Mouse (Mus musculus): ENCODE results near the gene Gys1. TPM values are rescaled to one million over a fixed set of nuclear protein-coding genes. Genes with fewer than 3 reads are reported as not detected.

The Gys1 gene
- total RNA-seq, 2 experiments from 2014 or later = 18.2 to 19.2 TPM

DNA sequence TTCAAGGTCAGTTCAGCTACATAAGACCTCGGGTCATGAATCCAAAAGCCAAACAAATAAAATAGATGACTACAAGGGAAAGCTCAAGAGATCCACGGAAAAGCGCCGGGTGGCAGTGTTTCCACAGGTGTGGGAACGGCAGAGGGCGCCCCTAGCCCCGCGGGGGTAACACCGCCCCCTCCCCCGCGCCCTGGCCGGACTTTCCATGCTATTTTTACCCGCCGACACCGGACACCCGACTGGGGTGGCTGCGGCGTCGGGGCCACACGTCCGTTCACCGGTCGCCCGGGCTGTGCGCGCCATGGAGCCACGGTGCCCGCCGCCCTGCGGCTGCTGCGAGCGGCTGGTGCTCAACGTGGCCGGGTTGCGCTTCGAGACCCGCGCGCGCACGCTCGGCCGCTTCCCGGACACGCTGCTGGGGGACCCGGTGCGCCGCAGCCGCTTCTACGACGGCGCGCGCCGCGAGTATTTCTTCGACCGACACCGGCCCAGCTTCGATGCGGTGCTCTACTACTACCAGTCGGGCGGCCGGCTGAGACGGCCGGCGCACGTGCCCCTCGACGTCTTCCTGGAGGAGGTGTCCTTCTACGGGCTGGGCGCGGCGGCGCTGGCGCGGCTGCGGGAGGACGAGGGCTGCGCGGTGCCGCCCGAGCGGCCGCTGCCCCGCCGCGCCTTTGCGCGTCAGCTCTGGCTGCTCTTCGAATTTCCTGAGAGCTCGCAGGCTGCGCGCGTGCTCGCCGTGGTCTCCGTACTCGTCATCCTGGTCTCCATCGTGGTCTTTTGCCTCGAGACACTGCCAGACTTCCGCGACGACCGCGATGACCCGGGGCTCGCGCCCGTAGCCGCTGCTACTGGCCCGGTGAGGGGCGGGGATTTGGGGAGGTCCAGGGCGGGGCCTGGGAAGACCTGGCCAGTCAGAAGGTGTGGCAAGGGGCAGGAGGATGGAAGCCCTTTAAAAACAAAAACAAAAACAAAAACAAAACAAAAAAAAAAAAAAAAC is 28.2 kb upstream of the Gys1 start:
- Histone ChIP-seq H3K4me3 (no peak overlapping the region), H3K27ac (no peak overlapping the region)
- TF ChIP-seq CTCF (IDR thresholded peaks at IDR 0.05) = peak; percentile 12
- intact Hi-C loops (cut with DNase I) = no loop called here
- no peak for DNase-seq (ENCODE audit: extremely low spot score in 1 of 2, low spot score in 2 of 2)

DNA sequence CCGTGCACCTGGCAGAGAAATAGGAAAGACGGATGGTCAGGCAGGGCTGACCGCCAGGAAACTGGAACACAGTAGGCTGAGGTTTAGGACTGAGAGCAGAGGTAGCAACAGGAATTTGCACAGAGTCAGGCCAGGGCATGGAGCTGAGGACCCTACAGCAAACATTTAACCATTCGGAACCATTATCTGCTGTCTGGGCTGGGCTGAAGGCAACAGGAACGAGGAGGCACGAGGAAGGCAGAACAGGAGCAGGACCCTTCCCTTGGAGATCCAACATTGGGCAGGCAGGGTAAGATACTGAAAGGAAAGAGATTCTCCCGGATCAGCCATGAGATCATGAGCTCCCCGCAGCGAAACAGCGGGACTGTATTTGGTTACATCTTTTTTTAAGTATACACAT is 26.8 kb upstream of the Gys1 start:
- Histone ChIP-seq H3K27ac (no peak overlapping the region), H3K4me3 (no peak overlapping the region)
- intact Hi-C loops (cut with DNase I) = no loop called here
- TF ChIP-seq CTCF (IDR thresholded peaks at IDR 0.05) = no peak
- DNase-seq (ENCODE audit: extremely low spot score in 1 of 2, low spot score in 2 of 2) = no peak

DNA sequence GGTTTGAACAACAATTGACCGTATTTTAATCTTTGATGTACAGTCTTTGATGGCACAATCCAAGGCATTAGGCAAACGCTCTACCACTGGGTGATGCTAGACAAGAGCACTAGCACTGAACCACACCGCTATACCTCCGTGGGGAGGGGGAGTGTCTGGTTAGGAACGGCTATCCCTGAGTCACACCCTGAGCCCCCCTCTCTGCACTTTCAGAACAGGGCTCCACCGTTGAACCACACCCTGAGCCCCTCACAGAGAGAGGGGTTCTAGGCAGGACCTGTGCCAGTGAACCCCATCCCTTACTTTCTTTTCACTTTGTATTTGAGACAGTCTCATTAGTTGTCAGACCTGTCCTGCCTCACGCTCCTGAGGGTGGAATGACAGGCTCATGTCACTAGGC is 26.3 kb upstream of the Gys1 start:
- DNase-seq (ENCODE audit: extremely low spot score in 1 of 2, low spot score in 2 of 2) = no peak
- intact Hi-C loops (cut with DNase I) = no loop called here
- Histone ChIP-seq H3K27ac (no peak overlapping the region), H3K4me3 (no peak overlapping the region)
- TF ChIP-seq CTCF (IDR thresholded peaks at IDR 0.05) = no peak

DNA sequence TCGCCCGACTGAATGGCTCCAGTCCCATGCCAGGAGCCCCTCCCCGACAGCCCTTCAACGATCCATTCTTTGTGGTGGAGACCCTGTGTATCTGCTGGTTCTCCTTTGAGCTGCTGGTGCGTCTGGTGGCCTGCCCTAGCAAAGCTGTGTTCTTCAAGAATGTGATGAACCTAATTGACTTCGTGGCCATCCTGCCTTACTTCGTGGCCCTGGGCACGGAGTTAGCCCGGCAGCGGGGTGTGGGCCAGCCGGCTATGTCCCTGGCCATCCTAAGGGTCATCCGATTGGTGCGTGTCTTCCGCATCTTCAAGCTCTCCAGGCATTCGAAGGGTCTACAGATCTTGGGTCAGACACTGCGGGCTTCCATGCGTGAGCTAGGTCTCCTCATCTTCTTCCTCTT is 25.7 kb upstream of the Gys1 start:
- DNase-seq (ENCODE audit: extremely low spot score in 1 of 2, low spot score in 2 of 2) = no peak
- H3K27ac ChIP-seq = no peak overlapping the region
- no peak overlapping the region for H3K4me3 ChIP-seq
- intact Hi-C loops (cut with DNase I) = no loop called here
- no peak for TF ChIP-seq CTCF (IDR thresholded peaks at IDR 0.05)

DNA sequence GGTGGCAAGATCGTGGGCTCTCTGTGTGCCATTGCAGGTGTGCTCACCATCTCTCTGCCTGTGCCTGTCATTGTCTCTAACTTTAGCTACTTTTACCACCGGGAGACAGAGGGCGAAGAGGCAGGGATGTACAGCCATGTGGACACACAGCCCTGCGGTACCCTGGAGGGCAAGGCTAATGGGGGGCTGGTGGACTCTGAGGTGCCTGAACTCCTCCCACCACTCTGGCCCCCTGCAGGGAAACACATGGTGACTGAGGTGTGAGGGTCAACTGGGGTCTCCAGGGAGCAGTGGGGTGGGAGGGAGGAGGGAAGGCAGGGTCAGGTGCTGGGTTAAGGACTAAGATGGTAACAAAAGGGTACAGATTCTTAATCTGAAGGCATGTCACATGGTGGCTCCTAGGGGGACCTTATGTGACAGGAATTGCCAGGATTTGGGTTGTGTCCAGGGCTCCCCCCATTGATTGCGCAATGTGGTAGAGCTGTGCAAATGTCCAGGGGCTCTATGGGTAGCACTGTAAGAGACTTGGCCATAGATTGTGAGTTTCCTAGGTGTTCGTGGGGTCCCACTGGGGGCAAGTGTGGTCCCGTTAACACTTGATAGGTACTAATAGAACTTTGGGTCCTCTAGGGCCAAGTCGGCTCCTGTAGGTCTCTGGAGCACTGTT is 25.0 kb upstream of the Gys1 start:
- no peak for TF ChIP-seq CTCF (IDR thresholded peaks at IDR 0.05)
- intact Hi-C loops (cut with DNase I) = no loop called here
- no peak for DNase-seq (ENCODE audit: extremely low spot score in 1 of 2, low spot score in 2 of 2)
- H3K27ac ChIP-seq = no peak overlapping the region
- no peak overlapping the region for H3K4me3 ChIP-seq

DNA sequence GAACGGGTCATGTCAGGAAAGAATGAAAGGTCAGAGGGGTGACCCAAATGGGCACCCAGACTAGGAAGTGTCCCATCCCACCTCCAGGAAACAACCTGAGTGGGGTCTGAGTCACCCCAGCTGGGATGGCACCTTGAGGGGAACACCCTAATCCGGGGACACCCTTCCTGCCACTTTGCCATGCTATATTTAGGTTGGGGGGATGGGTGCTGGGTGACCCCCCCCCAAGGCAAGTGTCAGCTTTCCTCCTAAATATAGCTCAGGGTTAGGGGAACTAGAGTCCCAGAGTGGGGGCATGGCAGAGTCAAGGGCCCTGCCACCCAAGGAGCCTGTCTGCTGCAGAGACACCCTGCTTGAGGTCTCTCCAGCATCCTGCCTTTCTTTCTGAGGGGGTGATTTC is 22.2 kb upstream of the Gys1 start:
- no peak for TF ChIP-seq CTCF (IDR thresholded peaks at IDR 0.05)
- Histone ChIP-seq H3K27ac (no peak overlapping the region), H3K4me3 (no peak overlapping the region)
- no peak for DNase-seq (ENCODE audit: extremely low spot score in 1 of 2, low spot score in 2 of 2)
- intact Hi-C loops (cut with DNase I) = no loop called here

DNA sequence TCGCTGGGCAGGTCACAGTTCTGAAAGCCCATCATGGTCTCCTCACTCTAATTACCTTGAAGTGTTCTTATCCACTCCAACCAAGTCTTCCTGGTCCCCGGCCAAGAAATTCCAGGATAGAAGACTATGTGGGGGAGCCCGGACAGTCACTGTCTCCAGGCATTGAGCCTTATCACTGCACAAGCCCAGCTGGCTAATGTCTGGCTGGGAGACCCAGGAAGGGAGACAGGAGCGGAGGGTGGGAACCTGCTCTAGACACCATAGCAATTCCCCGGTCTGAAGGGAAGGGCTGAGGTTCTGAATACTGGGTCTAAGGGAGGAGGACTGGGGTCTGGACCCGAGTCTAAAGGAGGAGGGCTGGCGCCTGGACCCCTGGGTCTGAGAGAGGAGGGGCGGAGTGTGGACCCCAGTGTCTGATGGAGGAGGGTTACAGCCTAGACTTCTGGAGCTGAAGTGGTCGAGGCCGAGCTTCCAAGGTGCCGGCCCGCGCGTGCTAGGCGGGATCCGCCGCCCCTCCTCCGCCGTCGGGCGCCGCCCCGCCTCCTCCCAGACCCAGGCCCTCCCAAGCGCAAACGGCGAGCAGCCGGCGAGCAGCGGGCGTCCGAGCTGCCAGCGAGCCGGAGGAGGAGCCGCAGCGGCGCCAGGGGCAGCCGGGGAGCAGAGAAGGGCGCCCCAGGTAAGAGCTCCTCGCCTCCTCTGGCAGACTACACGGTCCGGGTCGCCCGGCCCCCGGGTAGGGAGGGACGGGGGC is 21.4 kb upstream of the Gys1 start, which contains the start of gene Ntf5:
Ntf5 (plus strand) TSS at position 583 of the 751 bp plus-strand sequence.
- intact Hi-C loops (cut with DNase I) = no loop called here
- no peak for TF ChIP-seq CTCF (IDR thresholded peaks at IDR 0.05)
- Histone ChIP-seq H3K4me3 (peak within 1 kb of the TSS; percentile 34), H3K27ac (no peak within 1 kb of the TSS)
- no peak for DNase-seq (ENCODE audit: extremely low spot score in 1 of 2, low spot score in 2 of 2)

DNA sequence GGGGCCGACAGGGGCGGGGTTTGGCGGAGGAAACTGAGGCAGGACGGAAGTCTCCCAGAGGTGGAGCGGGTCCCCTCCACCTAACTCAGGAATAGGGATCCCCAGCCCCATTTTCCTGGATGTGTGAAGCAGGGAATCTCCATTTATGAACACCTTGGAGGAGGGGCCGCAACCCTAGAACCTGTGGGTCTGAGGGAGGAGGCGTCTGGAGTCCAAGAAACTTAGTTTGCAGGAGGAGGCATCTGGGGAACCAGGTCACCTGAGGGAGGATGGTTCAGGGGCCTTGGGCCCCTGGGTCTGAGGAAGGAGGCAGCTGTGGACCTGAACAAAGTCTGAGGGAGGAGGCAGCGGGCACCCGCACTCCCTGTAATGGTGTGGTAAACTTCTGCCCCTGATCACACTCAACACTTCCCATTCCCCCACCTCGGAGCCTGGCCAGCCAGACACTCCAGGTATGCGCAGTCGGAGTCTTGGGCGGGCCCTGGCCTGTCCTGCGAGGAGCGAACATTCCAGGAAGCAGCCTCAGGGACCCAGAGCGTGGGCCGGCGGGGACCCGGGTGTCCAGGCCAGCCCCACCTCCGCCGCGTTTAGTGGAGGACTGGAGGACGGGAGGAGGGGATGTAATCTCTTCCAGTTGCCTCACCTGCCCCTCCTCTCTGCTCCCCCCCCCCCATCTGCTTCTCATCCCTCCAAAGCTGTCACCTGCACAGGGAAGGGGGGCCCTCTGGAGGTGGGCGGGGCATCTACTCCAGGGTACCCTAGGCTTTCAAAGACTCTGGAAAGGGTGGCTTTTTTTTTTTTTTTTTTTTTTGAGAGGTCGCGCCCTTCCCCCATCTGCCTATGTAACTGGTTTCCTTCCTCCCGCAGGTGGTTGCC is 20.5 kb upstream of the Gys1 start:
- TF ChIP-seq CTCF (IDR thresholded peaks at IDR 0.05) = no peak
- Histone ChIP-seq H3K4me3 (peak overlapping the region; percentile 34), H3K27ac (no peak overlapping the region)
- DNase-seq (ENCODE audit: extremely low spot score in 1 of 2, low spot score in 2 of 2) = no peak
- intact Hi-C loops (cut with DNase I) = no loop called here

DNA sequence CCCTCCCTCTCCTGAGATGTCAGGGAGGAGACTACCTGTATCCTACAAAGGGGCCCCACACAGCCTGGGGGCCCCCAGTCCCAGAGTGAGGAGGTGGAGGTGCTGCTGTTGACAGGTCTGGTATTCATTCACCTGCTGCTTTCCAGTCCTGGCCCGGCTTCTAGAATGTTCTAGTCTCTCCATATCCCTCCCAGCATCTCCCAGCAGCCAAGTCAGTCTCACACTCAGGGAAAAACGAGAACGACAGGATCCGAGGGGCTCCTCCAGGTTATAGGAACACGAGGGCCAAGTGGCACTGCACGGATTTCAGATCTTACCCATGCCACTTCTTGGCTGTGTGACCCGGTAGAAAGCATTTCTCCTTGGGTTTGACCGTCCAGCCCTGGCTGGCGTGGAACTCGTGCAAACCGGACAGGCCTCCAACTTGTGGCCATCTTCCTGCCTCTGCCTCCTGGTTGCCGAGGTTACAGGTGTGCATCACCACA is 19.9 kb upstream of the Gys1 start:
- TF ChIP-seq CTCF (IDR thresholded peaks at IDR 0.05) = no peak

DNA sequence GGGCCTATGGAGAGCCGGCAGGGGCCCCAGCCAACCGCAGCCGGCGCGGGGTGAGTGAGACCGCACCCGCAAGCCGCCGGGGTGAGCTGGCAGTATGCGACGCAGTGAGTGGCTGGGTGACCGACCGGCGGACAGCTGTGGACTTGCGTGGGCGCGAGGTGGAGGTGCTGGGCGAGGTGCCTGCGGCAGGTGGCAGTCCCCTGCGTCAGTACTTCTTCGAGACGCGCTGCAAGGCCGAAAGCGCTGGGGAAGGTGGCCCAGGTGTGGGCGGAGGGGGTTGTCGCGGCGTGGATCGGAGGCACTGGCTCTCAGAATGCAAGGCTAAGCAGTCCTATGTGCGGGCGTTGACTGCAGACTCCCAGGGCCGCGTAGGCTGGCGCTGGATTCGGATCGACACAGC is 19.0 kb upstream of the Gys1 start:
- peak overlapping the region; percentile 28 for H3K4me3 ChIP-seq
- intact Hi-C loops (cut with DNase I) = no loop called here
- peak in 1 of 2 experiments; percentile 58 for DNase-seq (ENCODE audit: extremely low spot score in 1 of 2, low spot score in 2 of 2)
- no peak for TF ChIP-seq CTCF (IDR thresholded peaks at IDR 0.05)
- no peak overlapping the region for H3K27ac ChIP-seq

More for the DNA sequence above, 19.9 kb upstream of the Gys1 start:
- intact Hi-C loops (cut with DNase I) = no loop called here
- Histone ChIP-seq H3K27ac (no peak overlapping the region), H3K4me3 (no peak overlapping the region)
- DNase-seq (ENCODE audit: extremely low spot score in 1 of 2, low spot score in 2 of 2) = no peak

All from left cerebral cortex, adult 2 months (tissue).